8 mouse cellular contexts compared by ENCODE assay signal in genomic region chr14:79481339-79482151, GRCm38 (mm10). TPM values are rescaled to one million over a fixed set of nuclear protein-coding genes. Genes with fewer than 3 reads are reported as not detected.
A peak's percentile ranks its signal among the peaks of the same experiment; 100 is the strongest.
DNase-seq lines count a peak whose midpoint lies in the region; ATAC-seq lines count a peak whose summit lies in the region.

Gene Wbp4 (minus strand): TSS chr14:79481520.

- H3K9ac ChIP-seq in hindbrain, embryonic 16.5 days (ENCODE audit: low read depth, low read length) = peak within 1 kb of the TSS; percentile 99

- H3K4me2 ChIP-seq in hindbrain, embryonic 16.5 days (ENCODE audit: low read length) = peak within 1 kb of the TSS; percentile 78

- ATAC-seq in hindbrain, embryonic 16.5 days = peak; percentile 94

- peaks cover 24% of the 10 kb centered on the region for H3K4me1 ChIP-seq in hindbrain, embryonic 16.5 days (ENCODE audit: control insufficient read depth, insufficient read depth, low read depth, low read length)

- no peaks in the 10 kb centered on the region for H3K9me3 ChIP-seq in hindbrain, embryonic 16.5 days (ENCODE audit: control insufficient read depth, low read length)

- WGBS in hindbrain, embryonic 16.5 days = 0% methylated on average over 31 of the region's 86 CpGs

- H3K4me3 ChIP-seq in hindbrain, embryonic 16.5 days (ENCODE audit: low read length) = peak within 1 kb of the TSS; percentile 93

- peaks cover 3% of the 10 kb centered on the region for H3K36me3 ChIP-seq in hindbrain, embryonic 16.5 days (ENCODE audit: control insufficient read depth, insufficient read depth, low read length)

- H3K27me3 ChIP-seq in hindbrain, embryonic 16.5 days (replicated peaks; ENCODE audit: control insufficient read depth, insufficient read depth, low read length) = no peaks in the 10 kb centered on the region

- peak within 1 kb of the TSS; percentile 100 for H3K27ac ChIP-seq in hindbrain, embryonic 16.5 days (ENCODE audit: low read depth, low read length)

- DNase-seq in ZHBTc4 (ENCODE audit: low read depth, low spot score) = peak; percentile 88
- DNase-seq in cerebellum, postnatal 4 days (ENCODE audit: low spot score in 2 of 2) = peak; percentile 93 to 97
- peak; percentile 91 for DNase-seq in gastrocnemius, adult 18-20 months (ENCODE audit: low spot score)
- DNase-seq in left cerebral cortex, adult 18-20 months (ENCODE audit: low spot score in 2 of 2) = peak; percentile 94 to 98
- DNase-seq in lung, postnatal 4 days = peak; percentile 95
- peak; percentile 96 for DNase-seq in retina, postnatal 1 day
- peak; percentile 95 for DNase-seq in thymus, postnatal 4 days

RNA-seq across cellular contexts. Expression of gene Wbp4, which starts in this region (rescaled TPM):
- total RNA-seq in gastrocnemius, adult 18-20 months (2021) = 10 to 100 TPM; 20.7 to 23.5 TPM
- 38.7 and 38.9 TPM in 2 replicates for polyA plus RNA-seq in hindbrain, embryonic 16.5 days (2015; fragmentation: Nextera tagmentation; extraction: Ambion mirVana)
- 10 to 100 TPM; 49.9 to 52.8 TPM for total RNA-seq in left cerebral cortex, adult 18-20 months (2021)

Comparison
In these comparisons a context has a peak if more than half of its experiments do, and no peak if none do; other contexts are left out.
1. Peak in every context shown above with its lines: DNase-seq, ATAC-seq, H3K4me3 ChIP-seq and H3K27ac ChIP-seq.